Mouse (Mus musculus) thymus, adult 2 months (tissue): Measurements from ENCODE around the gene Slamf7. TPM values are rescaled to one million over a fixed set of nuclear protein-coding genes. Genes with fewer than 3 reads are reported as not detected.

Source experiments
- DNase-seq: peaks from one replicate; pipeline ENCODE4 v3.0.0; 2021
- H3K27ac ChIP-seq: fragments of 200-500 bp; 2 replicates; pipeline ENCODE4 v1.5.1; 2012; ENCODE audit warnings: low read length, control low read depth; ENCODE audit not compliant: control insufficient read depth, insufficient read depth
- H3K27me3 ChIP-seq: fragments of 200-500 bp; 2 replicates; pipeline ENCODE4 v1.6.1; 2012; ENCODE audit warnings: mild to moderate bottlenecking, low read length, moderate library complexity, mixed read lengths; ENCODE audit not compliant: control insufficient read depth, insufficient read depth
- H3K36me3 ChIP-seq: fragments of 200-500 bp; 2 replicates; pipeline ENCODE4 v1.6.1; 2012; ENCODE audit warnings: mild to moderate bottlenecking, low read length, moderate library complexity; ENCODE audit not compliant: control insufficient read depth, insufficient read depth
- H3K4me1 ChIP-seq: fragments of 200-500 bp; replicated peaks from 2 replicates; pipeline ENCODE4 v1.6.1; 2012; ENCODE audit warnings: low read length; ENCODE audit not compliant: control insufficient read depth, insufficient read depth
- H3K4me3 ChIP-seq: fragments of 200-500 bp; 2 replicates; pipeline ENCODE4 v1.5.1; 2012; ENCODE audit warnings: mild to moderate bottlenecking, low read length, control low read depth, moderate library complexity; ENCODE audit not compliant: control insufficient read depth, insufficient read depth
- CTCF ChIP-seq: fragments of 200-500 bp; IDR thresholded peaks from 2 replicates; pipeline ENCODE4 v1.5.1; 2012; ENCODE audit warnings: mild to moderate bottlenecking, control low read depth, low read length, moderate library complexity, borderline replicate concordance; ENCODE audit not compliant: control insufficient read depth, poor library complexity, insufficient read depth; ENCODE audit errors: extremely low read depth
- POLR2A ChIP-seq: fragments of 200-500 bp; IDR thresholded peaks from 2 replicates; pipeline ENCODE4 v1.6.1; 2012; ENCODE audit warnings: mild to moderate bottlenecking, low read length, control low read depth, moderate library complexity; ENCODE audit not compliant: control insufficient read depth, poor library complexity, insufficient read depth; ENCODE audit errors: extremely low read depth
- WGBS: fragments of 180-500 bp; shearing (Covaris S2); methylation state at CpG from one replicate; pipeline ENCODE4 v1.1.7; 2018; 5-methylcytosine and 5-hydroxymethylcytosine counted together
- polyA plus RNA-seq: library from polyadenylated mRNA; depleted of rRNA; stranded (reverse); fragments of >200 nt; gene quantifications from 2 replicates; pipeline ENCODE4 v1.2.3, GENCODE M21; 2012

Slamf7 gene
- polyA plus RNA-seq, 1 experiment: 4.5 TPM

DNA sequence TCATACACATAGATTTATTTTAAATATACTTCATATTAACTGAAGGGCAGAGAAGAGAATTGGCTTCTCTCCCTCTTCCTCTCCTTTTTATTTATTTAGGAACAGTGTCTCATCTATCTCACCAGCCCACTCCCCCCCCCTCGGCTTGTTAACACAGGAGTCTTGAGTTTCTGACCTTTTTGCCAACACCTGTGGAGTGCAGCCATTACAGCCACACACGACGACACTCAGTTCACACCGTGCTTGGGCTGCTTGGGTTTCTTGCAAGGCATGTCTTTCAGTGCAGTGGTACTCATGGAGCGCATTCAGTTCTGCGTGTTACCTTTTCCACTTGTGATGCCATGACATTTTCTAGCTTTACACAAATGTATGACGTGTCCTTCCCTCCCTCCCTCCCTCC, 22.8 kb downstream of the Slamf7 start:
- Histone ChIP-seq H3K4me3 (no peak overlapping the region), H3K4me1 (peaks cover 12% of the 10 kb centered on the region), H3K27ac (no peak overlapping the region), H3K27me3 (no peaks in the 10 kb centered on the region), H3K36me3 (no peaks in the 10 kb centered on the region)
- no peak for DNase-seq
- 63% methylated on average over 7 of the region's 7 CpGs for WGBS
- TF ChIP-seq POLR2A: no peak
- TF ChIP-seq CTCF: no peak

DNA sequence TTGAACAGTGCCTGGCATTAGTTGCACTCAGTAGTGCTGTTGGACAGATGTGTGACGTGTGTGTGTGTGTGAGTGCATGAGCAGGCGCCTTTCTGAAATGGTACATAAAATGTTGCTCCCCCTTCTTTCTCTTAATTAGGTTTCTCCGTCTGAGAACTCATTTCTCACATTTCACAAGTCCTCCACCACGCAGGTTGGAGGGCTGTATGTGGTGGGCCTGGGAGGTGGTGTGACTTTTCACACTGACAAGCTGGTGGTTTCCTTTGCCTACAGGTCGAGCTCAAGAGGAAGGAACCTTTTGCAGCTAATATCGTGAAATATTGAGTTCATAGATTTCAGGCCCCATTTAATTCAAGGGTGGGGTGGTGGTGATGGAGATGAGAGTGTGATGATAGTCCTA, 23.7 kb downstream of the Slamf7 start:
- WGBS: 34% methylated on average over 6 of the region's 6 CpGs
- no peaks in the 10 kb centered on the region for H3K36me3 ChIP-seq
- DNase-seq: no peak
- no peak overlapping the region for H3K4me3 ChIP-seq
- H3K27me3 ChIP-seq: no peaks in the 10 kb centered on the region
- H3K27ac ChIP-seq: no peak overlapping the region
- TF ChIP-seq CTCF (no peak), POLR2A (no peak)
- peaks cover 12% of the 10 kb centered on the region for H3K4me1 ChIP-seq

DNA sequence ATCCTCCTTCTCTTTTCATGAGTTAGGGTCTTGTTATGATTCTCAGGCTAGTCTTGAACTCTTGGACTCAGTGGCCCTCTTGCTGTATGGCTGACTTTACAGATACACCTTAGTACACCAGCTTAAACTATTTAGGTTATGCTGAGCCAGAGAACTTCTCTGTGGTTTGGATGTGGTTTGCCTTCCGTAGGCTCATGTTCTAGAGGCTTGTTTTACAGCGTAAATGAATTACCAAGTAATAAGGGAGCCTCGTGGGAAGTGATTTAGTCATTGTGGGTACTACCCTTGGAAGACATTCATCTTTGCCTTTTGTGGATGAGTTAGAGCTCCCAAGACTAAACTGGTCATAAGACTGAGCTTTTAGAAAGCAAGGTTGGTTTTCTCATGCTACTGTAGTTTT, 25.0 kb downstream of the Slamf7 start:
- DNase-seq: no peak
- peaks cover 12% of the 10 kb centered on the region for H3K4me1 ChIP-seq
- no peak for TF ChIP-seq CTCF
- TF ChIP-seq POLR2A: no peak
- 16% methylated on average over 3 of the region's 3 CpGs for WGBS
- no peak overlapping the region for H3K4me3 ChIP-seq
- H3K36me3 ChIP-seq: no peaks in the 10 kb centered on the region
- H3K27me3 ChIP-seq: no peaks in the 10 kb centered on the region
- no peak overlapping the region for H3K27ac ChIP-seq

DNA sequence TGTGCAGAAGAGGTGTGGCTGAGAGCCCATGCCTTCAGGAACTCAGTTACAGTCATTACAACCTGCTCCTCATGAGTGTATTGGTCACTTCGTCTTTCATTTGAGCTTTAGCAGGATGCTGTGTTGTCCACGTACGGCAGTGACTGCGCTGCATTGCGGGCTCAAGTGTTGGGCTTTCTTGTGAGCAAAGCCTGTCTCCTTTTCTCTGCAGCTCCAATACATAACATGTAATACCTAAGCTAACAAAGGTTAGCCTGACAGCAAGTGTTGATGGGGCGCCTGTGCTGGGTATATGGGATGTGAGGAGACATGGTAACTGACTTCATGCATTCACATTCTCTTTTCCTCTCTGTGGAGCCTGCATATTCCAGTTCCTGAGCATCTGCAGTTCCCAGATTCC, 32.7 kb downstream of the Slamf7 start:
- no peak for DNase-seq
- no peaks in the 10 kb centered on the region for H3K27me3 ChIP-seq
- H3K27ac ChIP-seq: no peak overlapping the region
- 86% methylated on average over 6 of the region's 6 CpGs for WGBS
- TF ChIP-seq CTCF (no peak), POLR2A (no peak)
- no peaks in the 10 kb centered on the region for H3K36me3 ChIP-seq
- H3K4me3 ChIP-seq: no peak overlapping the region
- H3K4me1 ChIP-seq: peaks cover 5% of the 10 kb centered on the region

DNA sequence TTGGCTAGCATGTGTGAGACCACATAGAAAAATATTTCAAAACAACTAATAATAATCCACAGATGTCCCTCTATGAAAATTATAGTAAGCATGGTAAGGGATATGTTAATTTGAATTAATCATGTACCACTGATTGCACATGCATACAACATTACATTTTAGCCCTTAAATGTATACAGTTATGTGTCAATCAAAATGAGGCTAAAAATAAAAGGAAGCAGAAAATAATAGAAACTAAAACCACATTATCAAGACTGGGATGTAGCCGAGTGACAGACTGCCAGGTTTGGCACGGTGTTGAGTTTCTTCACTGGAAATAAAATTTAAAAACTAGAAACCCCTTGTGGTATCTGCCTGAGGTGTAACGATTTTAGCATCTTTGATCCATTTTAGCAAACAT, 33.2 kb downstream of the Slamf7 start:
- Histone ChIP-seq H3K4me1 (peaks cover 5% of the 10 kb centered on the region), H3K4me3 (no peak overlapping the region), H3K27me3 (no peaks in the 10 kb centered on the region), H3K27ac (no peak overlapping the region), H3K36me3 (no peaks in the 10 kb centered on the region)
- 21% methylated on average over 3 of the region's 3 CpGs for WGBS
- no peak for DNase-seq
- no peak for TF ChIP-seq CTCF
- no peak for TF ChIP-seq POLR2A

DNA sequence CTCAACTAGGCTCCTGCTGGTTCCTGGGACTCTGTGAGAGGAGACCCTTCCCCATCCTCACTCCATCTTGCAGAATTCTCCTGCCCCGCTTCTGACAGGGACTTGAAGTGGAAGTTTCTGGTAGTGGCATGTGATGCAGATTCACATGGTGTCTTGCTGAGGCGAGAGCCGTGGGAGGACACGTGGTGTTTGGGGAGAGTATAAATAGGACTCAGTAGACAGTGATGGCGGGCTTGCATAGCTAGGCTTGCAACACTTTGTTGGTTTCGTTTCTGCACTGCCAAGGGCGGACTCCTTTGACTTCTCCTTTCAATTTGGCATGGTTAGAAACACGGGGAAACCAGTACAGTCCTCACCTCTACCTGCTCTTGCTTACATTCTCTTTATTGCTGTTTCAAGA, 33.8 kb downstream of the Slamf7 start:
- no peaks in the 10 kb centered on the region for H3K36me3 ChIP-seq
- no peak overlapping the region for H3K27ac ChIP-seq
- WGBS: 29% methylated on average over 8 of the region's 8 CpGs
- DNase-seq: no peak
- peaks cover 5% of the 10 kb centered on the region for H3K4me1 ChIP-seq
- no peak for TF ChIP-seq CTCF
- no peak for TF ChIP-seq POLR2A
- H3K4me3 ChIP-seq: no peak overlapping the region
- H3K27me3 ChIP-seq: no peaks in the 10 kb centered on the region

DNA sequence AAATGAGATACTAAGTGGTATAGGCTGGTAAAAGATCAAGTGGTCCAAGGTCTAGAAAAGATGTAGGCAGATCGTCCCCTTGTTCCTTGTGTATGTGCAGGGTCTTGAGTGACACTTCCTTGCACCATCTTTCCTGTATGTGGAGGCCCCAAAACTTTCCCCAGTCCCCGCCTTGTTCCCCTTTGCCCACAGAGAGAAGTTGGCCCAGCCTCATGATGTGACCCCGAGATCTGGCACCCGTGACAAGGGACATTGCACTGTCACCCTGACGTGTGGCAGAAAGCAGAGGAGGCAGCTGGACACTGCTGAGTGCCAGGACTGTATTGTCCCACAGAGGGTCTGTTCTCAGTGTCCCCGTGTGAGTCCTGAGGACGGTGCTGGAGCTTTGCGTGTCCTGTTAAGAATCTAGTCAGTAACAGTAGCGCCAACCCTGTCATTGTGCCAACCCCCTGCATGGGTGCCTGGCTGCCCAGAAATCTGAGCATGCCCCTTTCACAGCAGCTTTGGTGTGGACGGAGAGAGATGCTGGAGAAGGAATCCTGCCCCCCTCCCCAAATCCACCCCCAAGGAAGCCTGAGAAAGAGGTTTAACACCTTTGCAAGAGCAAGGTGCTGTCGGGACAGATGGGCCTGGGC, 35.8 kb downstream of the Slamf7 start:
- H3K36me3 ChIP-seq: no peaks in the 10 kb centered on the region
- H3K27ac ChIP-seq: no peak overlapping the region
- no peaks in the 10 kb centered on the region for H3K27me3 ChIP-seq
- no peak for TF ChIP-seq POLR2A
- DNase-seq: no peak
- peaks cover 5% of the 10 kb centered on the region for H3K4me1 ChIP-seq
- 85% methylated on average over 11 of the region's 11 CpGs for WGBS
- H3K4me3 ChIP-seq: no peak overlapping the region
